Mouse (Mus musculus): ENCODE measurements around the gene Gdf5.
"Not testable (repeated sequence)": the region's sequence is repeated elsewhere in the genome, so short reads cannot be mapped to it uniquely, and the experiment has no call there.

Gdf5 gene

GRCm38 (mm10) chr2:155941697-155942442, 3.3 kb downstream of the Gdf5 start:
- in situ Hi-C loops (cut with MseI, MboI): no loop called here

GRCm38 (mm10) chr2:155940681-155941080, 4.5 kb downstream of the Gdf5 start, which contains the start of gene Gm15557:
Gene Gm15557, plus strand, starts transcription at chr2:155940728.
- in situ Hi-C loops (cut with MseI, MboI): no loop called here

- in situ Hi-C loops (cut with MseI, MboI): no loop called here
These were observed 5.2 kb downstream of the Gdf5 start for GRCm38 (mm10) chr2:155939897-155940529.

- in situ Hi-C loops (cut with MseI, MboI): no loop called here
These were observed 15.4 kb downstream of the Gdf5 start, which contains the start of gene Uqcc1 for GRCm38 (mm10) chr2:155929531-155930442. Gene Uqcc1, minus strand, starts transcription at chr2:155930310.

GRCm38 (mm10) chr2:155928711-155929345, 16.3 kb downstream of the Gdf5 start:
- in situ Hi-C loops (cut with MseI, MboI): no loop called here

- in situ Hi-C loops (cut with MseI, MboI): not testable (repeated sequence)
These were observed 20.0 kb downstream of the Gdf5 start for GRCm38 (mm10) chr2:155925213-155925612.

- in situ Hi-C loops (cut with MseI, MboI): no loop called here
These were observed 22.0 kb downstream of the Gdf5 start for GRCm38 (mm10) chr2:155923143-155923542.

- in situ Hi-C loops (cut with MseI, MboI): no loop called here
These were observed 30.5 kb downstream of the Gdf5 start for GRCm38 (mm10) chr2:155914684-155915083.

GRCm38 (mm10) chr2:155903632-155904008, 41.5 kb downstream of the Gdf5 start:
- in situ Hi-C loops (cut with MseI, MboI): no loop called here

GRCm38 (mm10) chr2:155902989-155903631, 42.1 kb downstream of the Gdf5 start:
- in situ Hi-C loops (cut with MseI, MboI): no loop called here

GRCm38 (mm10) chr2:155895046-155895735, 50.0 kb downstream of the Gdf5 start:
- in situ Hi-C loops (cut with MseI, MboI): no loop called here

- in situ Hi-C loops (cut with MseI, MboI): no loop called here
These were observed 50.7 kb downstream of the Gdf5 start for GRCm38 (mm10) chr2:155894307-155895045.

Measured in mouse trophoblast stem cell (cell line).